Mouse (Mus musculus) kidney, adult 11 months (tissue): ENCODE data around the gene Sorbs2.

ENCODE experiments used
- DNase-seq: peaks from one replicate; pipeline ENCODE4 v3.0.0; 2022

The Sorbs2 gene

DNA sequence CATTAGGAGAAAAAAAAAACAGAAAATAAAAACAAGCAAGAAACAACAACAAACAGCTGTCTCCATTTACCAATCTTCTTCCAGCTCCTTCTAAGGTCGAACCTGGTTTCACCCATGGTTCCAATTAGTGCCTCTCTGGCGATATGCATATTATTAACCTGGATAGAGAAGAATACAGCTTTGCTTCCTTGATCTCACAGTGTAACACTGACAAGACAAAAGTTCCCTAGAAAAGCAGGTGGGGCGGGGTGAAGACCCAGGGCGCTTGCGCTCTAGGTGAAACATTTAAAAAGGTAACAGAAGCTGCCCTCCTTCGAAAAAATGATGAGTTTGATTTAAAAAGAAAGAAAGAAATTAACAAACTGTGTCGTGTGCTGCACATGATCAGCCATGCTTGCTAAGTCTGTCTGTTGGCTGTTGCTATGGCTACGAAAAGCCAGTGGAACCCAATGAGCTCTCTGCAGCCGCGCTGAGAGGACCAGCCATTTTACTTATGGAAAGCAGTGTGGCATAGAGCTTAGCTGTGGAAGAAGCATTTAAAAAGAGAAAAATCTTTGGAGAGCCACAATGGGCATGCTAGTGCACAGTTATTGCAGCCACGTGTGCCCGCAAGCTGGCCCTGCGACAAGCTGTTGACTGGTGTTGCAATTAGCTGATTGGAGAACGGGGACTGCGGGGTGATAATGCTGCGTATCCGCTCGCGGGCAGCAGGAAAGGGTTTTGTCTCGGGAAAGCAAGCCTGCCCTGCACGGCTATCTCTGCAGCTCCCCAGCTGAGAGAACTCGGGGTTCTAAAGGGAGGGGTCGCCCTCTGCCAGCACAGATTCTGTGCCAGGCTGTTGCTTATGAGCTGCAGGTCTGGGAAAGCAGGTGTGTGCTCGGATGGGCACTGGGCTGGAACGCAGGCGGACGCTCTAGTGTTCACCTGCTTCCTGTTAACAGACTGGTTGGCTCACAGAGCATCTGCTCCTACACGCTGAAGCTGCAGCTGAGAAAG lies 120.0 kb downstream of the Sorbs2 start:
- DNase-seq: peak; percentile 64

DNA sequence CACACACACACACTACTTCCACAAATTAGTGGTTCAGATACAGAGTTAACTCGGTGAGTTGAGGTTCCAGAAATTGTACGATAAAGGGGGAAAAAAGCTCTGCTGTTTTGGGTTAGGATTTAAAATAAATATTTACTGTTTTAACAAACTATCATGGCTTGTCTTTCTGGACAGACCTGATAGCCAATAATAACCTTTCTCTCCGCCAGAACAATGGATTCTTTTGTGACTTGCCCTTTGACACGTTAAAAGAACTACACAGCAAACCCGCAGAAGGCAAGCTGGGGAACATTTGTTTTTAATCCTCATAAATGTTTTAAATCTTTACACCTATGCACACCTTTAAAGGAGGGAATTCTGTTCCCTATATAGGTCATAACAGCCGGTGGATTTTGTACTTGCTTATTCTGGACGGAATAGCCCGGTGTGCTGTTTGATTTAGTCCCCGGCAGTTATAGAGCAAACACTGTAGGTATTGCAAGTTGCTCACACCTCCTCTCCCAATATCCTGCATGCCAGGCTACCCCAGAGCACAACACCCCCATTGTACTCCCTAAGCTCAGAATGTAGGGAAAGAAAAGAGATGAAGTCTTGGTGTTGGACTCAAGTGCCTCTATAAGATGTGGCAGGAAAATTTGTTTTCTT lies 121.0 kb downstream of the Sorbs2 start:
- DNase-seq: no peak

DNA sequence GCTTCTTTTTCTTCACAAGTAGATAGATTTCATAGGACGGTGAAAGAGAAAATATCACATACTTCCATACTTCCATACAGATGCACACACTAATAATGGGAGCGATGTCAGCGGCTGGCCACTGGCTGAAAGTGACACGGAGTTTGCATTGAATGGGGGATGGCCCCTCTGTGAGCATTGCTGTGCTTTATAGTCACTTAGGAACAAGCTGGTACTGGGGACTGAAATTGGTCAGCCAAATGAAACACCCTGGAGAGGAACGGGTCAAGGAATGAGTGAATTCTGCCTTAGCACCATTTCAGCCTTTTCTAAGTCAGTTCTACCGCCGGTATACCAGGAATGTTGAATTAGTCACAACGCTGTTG lies 121.5 kb downstream of the Sorbs2 start:
- DNase-seq: no peak

DNA sequence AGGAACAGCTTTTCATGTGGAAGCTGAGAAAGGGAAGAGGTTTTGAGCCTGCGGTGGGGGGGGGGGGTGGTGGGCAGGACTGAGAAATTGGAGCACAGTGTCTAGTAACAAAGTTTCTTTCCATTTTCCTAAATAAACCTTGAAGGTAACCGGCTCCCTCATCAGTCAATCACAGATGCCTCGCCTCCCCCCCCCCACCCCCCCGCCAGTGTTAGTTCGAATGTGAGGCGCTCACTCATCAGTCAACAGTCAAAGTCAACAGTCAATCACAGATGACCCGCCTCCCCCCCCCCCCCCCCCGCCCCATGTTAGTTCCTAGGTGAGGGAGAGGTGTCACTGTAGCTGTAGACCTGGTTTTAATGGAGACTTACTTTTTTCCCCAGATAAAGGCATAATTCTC lies 123.4 kb downstream of the Sorbs2 start:
- no peak for DNase-seq

DNA sequence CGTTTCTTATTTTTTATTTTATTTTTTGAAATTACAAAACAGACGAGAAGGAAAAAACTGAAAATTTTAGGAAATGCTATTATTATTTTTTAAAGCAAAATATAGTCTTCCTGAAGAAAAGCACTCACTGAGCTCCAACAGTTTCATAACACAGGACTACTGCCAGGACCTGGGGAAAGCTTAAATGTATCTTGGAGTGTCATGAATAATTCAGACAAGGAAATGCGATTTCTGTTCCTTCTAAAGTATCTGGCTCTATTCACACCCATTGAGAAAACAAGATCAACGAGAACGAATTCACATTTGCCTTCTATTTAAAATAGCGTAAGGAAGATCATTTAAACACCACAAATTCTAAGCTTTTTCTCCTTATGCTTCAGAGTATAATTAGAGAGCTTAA lies 127.6 kb downstream of the Sorbs2 start:
- DNase-seq: no peak

DNA sequence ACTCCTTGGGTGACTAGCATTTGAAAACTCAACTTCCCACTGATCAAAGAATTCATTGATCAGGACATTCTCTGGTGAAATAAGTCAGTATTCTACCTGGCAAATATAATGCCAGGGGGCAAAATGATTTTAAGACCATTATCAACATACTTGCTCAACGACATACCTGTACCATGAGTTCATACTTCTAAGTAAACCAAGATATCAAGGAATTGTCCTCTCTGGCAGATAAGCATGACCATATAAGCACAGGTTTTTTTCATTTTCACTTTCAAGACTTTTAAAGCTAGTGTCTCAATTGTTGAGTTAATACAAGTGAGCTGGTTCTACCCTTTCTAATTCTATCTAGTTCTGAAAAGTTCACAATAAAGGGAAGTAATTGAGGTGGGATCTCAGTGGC lies 130.2 kb downstream of the Sorbs2 start:
- no peak for DNase-seq

DNA sequence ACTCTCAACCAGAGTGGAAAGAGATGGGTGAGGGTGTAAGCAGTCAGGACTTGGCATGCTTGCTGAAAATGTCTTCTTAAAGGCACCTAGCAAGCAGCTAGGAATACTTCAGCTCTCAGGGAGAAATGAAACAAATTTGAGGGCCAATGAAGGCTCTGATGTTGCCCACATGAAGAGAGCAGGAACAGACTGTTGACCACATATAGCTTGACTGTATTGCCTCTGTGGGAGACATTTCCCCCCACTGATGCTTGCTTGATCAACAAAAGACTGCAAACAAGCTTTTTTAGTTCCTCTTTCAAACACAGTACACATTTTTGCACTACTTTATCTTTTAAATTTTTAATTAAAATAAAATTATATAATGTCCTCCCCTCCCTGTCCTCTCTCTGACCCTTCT lies 131.9 kb downstream of the Sorbs2 start:
- no peak for DNase-seq

DNA sequence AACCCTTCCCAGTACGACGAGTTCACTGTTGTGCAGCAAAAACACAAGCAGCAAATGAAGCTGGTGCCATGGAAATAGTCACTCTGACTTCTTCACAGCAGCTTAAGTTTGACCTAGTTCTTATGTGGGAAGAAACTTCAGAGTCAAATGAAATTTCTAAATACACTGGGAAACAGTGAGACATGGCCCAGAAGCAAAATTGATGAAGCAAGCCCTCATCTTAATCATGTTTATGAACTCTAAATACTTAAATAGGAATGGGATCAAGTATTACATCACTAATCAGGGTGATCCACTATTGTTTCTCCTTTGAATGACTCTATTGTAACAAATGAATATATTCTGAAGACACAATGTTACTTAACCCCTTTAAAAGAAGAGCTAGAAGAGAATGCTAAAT lies 137.1 kb downstream of the Sorbs2 start:
- no peak for DNase-seq

DNA sequence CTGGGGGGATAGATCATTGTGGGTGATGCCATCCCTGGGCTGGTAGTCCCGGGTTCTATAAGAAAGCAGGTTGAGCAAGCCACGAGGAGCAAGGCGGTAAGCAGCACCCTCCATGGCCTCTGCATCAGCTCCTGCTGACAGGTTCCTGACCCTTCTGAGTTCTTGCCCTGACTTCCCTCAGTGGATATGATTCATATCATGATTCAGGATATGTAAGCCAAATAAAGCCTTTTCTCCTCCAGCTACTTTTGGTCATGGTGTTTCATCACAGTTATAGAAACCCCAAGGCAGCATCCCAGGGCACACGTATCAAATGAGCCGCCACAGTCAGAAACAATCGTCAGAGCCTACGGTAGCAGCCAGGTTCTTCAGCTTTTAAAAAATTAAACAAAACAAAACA lies 141.5 kb downstream of the Sorbs2 start:
- no peak for DNase-seq

DNA sequence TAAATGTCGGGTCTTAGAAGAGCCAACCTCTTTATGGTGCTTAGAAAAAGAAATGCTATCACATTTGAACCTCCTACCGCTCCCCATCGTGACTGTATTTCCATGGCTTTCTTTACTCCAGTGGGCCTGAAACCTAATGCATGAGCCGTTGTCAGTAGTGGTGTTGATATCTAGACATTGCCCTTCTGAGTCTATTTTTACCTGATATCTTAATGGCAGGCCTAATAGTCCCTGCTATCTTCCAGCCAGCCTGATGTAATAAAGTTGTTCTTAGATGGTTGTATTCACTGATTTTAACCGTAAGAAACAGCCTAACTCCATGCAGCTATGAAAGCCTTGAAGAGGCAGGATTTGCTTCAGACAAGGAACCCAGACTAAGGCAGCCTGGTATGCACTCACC lies 142.4 kb downstream of the Sorbs2 start:
- no peak for DNase-seq

DNA sequence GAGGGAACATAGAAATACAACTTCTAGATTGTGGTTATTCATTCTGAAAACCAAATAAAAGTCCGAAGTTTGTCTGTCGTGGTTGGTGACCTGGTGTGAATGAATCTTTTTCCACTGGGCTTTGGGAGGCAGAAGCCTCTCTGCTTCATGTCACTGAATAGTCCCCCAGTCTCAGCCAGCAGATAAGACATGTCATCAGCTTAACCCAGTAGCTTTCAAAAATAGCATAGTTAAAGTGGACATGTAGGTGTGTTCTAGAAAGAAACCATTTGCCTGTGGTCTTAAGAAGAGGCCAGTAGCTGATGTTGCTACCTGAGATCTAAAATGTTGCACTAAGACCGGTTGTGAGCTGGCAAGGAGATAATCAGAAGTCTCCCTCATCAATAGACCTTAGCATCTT lies 150.4 kb downstream of the Sorbs2 start:
- DNase-seq: no peak

DNA sequence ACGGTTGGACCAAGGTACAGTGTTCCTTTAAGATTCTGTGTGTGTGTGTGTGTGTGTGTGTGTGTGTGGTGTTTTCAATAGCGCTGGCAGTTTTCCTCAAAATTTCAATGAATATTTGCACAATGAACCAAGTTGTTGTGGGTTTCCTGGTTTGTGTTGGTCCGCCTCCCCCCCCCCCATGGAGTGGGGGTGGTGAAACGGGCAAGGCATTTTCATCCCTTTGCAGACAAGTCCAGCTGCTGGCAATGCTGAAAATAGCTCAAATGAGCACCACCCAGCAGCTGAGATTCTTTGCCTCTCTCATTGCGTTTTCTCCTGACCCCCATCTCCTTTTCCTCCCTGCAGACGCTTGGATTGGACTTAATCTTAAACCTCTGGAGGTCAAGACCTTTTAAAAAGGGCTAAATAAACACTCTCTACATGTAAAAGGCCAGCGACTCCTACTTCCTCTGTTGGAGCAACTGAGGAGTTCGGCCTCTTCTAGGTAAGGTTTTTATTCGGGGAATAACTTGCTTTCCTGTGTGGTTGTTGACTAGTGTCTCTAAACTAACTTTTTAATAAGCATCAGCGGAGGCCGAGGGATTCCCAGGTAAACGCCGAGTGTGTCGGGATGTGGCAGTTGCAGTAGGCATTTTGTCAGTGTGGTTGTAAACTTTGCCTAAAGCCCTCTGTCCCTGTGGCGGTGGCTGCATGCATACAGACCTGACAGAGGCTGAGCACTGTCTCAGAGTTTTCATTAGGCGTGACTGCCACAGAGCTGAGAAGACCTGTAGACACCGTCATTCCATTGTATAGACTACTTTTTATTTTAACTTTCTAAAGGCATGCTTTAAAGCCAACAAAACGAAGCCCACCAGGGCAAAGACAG lies 151.1 kb downstream of the Sorbs2 start:
- no peak for DNase-seq

DNA sequence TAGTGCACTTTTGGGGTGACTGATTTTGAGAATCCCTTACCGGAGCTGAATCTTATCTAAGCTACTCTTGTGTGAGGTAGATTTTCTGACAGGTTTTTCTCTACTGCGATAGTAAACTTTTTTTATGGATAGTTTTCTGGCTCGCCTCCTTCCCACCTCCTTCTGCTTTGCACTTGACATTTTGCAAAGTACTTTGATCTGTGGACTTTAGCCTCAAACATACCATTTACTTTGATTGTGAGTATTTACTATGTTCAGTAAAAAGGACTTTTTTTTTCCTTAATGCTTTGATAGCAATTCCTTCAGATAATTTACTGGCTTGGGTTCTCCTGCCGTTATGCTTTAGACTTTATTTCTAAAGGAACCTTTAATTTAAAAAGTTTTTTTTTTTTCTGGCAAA lies 151.9 kb downstream of the Sorbs2 start:
- DNase-seq: no peak

DNA sequence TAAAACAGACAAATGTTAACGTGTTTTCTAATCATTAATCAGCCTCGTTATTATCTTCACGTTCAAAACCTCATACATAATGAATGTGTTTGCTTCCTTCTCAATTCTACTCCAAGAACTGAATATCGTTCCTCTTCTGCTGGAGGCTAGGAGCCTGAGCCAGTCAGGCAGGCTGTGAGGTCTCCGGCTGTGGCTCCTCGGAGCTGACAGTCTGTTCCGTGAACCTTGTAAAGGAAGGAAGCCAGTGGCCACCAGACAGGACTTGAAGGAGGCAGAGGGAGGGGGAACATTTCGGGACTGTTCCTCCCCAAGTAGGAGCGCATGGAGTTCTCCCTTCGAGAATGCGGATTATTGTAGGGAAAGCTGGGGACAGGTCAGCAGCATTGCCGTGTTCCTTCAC lies 153.0 kb downstream of the Sorbs2 start:
- no peak for DNase-seq

DNA sequence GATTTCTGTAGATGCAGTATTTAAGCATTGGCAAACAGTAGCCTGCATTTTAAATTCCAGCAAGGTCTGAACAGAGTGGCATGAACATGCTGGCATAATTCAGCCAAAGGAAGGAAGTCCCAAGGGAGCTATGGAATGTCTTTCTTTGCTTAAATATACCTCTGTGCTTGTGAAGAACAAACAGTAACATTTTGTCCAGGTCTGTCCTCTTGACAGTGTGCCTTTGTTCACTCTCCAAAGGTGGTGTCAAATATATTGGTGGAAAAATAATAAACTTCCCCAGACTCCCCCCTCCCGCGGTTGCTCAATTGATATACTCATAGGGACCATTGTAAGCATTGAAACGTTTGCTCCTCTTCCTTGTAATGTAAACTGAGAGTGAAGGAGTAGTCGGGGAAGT lies 154.0 kb downstream of the Sorbs2 start:
- DNase-seq: no peak

DNA sequence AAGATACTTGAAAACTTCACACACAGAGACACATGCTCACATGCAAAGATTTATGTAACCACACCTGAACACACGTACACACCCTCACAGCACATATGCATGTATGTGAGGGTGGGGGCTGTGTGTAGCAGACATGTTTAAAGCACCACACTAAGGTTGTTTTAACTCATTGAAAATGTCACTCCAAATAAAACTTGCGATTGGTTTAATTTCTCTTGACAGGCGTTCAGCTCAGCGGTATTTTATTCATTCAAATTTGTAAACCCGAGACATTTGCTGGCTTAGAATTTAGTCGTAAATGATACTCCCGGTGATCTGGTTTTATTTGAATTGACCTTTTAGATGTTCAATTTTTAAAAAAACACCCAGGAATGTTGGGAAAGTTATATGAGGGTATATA lies 158.6 kb downstream of the Sorbs2 start:
- no peak for DNase-seq

DNA sequence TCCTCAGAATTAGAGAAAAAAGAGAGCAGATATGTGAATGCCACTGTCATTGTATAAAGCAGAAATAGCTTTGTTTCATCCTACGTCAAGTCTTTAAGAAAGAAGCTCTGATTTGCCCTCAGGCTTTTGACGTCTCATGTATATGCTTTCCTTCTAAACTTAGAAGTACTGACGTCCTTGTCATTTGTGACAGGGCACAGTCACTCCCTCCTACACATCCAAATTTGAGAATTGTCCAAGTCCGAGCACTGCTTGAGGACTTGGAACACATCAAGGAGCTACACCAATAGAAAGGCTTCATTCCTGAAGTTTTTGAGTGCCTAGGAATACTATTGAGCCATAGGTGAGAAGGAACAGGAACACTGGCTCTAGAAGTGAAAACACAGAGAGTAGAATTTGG lies 165.6 kb downstream of the Sorbs2 start:
- no peak for DNase-seq

DNA sequence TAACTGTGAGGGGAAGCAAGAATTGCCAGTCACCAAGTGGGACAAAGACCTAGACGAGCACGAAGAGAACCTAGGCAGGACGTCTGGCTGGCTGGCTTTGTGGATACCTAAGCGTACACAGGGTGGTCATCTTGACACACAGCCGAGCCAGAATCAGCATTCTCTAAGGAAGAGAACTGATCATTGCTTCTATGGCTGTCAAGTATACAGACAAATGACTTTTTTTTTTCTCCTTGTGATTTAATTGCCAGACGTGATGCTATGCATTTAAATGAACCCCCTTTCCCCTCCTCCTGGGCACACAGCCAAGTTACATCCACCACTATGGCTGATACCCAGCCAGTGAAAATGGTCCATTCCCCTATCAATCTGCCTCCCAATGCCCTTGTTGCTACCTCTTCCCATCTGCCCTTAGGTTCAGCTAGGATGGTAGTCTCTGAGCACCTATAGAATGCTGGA lies 168.3 kb downstream of the Sorbs2 start:
- no peak for DNase-seq

DNA sequence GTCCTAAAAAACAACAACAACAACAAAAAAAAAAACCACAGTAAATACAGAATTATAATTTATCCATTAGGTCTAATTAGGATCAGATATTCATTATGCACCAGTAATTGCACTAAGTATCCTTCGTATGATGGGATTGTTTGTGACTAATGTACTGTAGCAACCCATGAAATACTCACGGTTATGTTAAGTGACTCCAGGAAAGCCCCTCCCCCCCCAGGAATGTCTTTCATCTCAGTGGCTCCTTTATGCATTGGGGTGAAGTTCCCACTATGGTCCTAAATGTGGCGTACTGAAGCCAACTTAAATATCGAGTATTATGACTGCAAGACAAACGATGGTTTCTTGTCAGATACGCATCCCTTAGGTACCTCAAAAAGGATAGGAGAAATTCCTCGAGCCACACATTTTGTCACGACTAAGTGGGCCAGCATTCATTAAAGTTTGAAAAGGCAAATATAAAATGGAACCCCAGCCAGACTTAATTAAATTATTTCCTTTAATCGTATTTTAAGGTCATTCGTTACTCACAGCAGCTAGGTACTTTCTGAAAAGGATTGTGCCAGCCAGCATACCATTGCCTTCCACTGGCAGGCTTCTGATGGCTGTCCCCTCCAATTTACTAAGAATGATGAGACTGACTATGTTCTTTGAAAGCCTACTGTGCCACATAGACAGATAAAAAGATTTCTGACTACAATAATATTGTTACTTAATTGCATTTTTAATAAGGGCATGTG lies 169.7 kb downstream of the Sorbs2 start:
- no peak for DNase-seq

DNA sequence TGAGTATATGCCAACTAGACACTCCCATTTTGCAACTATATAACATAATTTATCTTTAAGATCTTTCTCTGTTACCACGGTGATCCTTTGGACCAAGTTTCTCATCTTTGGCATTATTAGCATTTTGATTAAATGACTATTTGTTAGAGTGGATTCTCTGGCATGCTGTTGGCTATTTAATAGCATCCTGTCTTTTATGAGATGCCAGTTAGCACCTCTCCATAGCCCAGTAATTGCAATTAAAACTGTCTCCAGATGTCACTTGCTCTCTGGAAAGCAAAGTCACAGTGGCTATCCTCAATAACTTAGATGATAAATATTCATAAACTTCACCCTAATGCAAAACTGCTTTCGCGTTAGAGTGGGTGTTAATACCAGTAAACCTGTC lies 170.3 kb downstream of the Sorbs2 start:
- DNase-seq: no peak

DNA sequence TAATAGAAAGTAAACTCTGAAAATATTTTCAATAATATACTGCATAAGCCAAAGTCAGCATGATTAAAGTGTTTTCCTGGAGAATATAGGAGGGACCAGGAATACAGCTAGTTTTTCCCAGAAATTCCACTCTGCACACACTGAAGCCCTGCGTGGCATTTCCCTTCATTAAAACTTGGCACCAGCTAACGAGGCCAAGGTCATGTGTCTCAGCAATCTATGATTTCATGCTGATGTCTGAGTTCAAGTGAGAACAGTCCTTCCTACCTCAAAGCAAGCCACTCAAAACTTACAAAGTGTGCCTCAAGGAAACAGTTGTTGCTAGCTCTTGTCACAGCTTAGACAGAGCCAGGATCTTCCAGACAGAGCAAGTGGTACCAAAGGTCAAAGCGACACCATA lies 173.6 kb downstream of the Sorbs2 start:
- no peak for DNase-seq

DNA sequence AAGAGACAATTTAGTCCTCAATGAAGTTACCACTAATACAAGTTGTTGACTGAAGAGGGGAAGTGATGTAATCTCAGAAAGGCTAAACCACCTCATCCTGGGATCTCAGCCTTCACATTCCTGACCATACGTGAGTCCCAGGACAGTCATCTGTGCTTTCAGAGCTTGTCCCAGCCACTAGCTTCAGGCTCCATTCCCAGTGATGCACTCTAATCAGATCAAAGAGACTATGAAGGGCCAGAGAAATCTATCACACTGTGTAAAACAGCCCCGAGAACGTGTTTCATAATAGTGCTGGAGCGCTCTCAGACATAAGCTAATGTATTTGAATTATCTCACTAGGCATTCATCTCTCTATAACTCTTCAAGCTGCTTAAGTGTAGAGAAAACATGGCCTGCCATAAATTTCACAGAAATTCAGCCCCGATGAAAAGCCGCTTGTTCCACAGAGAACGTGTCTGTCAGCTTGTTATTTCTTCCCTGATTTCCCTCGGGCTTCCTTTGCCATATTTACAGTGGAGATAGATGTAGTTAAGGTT lies 175.3 kb downstream of the Sorbs2 start:
- DNase-seq: no peak
